Mouse (Mus musculus): ENCODE measurements around the gene Col28a1. TPM values are rescaled to one million over a fixed set of nuclear protein-coding genes. Genes with fewer than 3 reads are reported as not detected.

Gene Col28a1
- total and polyA plus RNA-seq, 3 experiments = not detected

DNA sequence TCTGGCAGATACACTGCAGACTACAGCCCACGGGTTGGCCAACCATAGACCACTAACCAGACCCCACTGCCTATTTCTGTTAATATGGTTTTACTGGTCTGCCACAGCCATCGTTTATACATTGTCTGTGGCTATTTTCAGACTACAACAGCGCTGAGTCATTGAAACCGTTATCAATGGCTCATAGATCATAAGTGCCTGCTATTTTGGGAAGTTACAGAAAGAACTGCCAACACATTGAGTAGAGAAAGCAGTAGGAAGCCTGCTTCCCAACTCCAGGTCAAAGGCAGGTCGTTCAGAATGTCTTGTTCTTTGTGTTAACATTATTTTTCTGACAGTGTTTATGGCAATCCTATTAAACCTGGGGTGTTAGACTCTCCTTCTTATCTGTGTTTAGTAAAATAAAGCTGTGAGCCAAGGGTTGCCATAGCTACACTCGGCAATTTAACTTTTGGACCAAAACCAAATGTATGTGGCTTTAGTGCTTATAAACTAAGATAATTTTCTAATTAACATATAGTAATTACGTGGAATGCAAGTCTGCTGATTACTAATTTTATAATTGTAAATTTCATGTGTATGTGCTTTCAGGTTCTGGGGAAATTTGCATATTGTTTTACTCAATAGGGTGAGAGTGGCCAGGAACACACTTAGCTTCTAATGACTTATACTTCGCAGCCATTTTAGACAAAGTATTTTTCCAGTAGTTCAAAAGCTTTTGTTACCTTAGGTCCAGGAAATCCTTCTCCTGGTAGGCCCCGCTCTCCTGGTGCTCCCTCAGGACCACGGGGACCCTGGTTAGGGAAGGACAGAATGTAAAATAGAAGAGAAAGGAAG lies 86.3 kb downstream of the Col28a1 start:
- TF ChIP-seq GATA1 (IDR thresholded peaks at IDR 0.05; ENCODE audit: low read depth, low read length) = peak; percentile 17; the same call in 1 of the 2 replicates
- TF ChIP-seq EP300 (IDR thresholded peaks at IDR 0.05; ENCODE audit: low read depth in 1 of 2, low read length in 2 of 2) = peak in 1 of 2 experiments; percentile 28; a peak in 1 of 4 replicates
- TF ChIP-seq ETS1 (IDR thresholded peaks at IDR 0.05; ENCODE audit: low read depth, low read length) = peak; percentile 57; the same call in 1 of the 2 replicates
- TF ChIP-seq MEF2A (IDR thresholded peaks at IDR 0.05; ENCODE audit: extremely low read depth, insufficient replicate concordance, low read depth, low read length, poor library complexity, severe bottlenecking) = peak; percentile 65; the same call in 1 of the 2 replicates
- TF ChIP-seq POLR2A (IDR thresholded peaks at IDR 0.05; ENCODE audit: control insufficient read depth in 1 of 2, insufficient read depth in 1 of 2, low read depth in 1 of 2, low read length in 2 of 2, poor library complexity in 1 of 2) = no peak
- Histone ChIP-seq H3K36me3 (ENCODE audit: control insufficient read depth in 1 of 2, insufficient read depth in 2 of 2, low read length in 2 of 2) (peaks cover 0 to 7% of the 10 kb centered on the region in 2 experiments; a peak in 2 of 4 replicates), H3K27ac (ENCODE audit: control insufficient read depth, low read depth, low read length) (no peak overlapping the region), H3K9ac (ENCODE audit: control insufficient read depth, low read depth, low read length, poor library complexity, severe bottlenecking) (no peak overlapping the region), H3K4me1 (ENCODE audit: control insufficient read depth in 1 of 2, insufficient read depth in 2 of 2, low read length in 2 of 2) (peaks cover 0 to 4% of the 10 kb centered on the region in 2 experiments; a peak in 2 of 4 replicates), H3K27me3 (ENCODE audit: control insufficient read depth in 1 of 2, insufficient read depth in 2 of 2, low read length in 2 of 2) (no peaks in the 10 kb centered on the region), H3K79me2 (ENCODE audit: control insufficient read depth, insufficient read depth, low read length, poor library complexity) (no peaks in the 10 kb centered on the region), H3K9me3 (replicated peaks; ENCODE audit: insufficient read depth, low read length) (no peaks in the 10 kb centered on the region), H3K4me3 (ENCODE audit: control insufficient read depth in 1 of 2, insufficient read depth in 1 of 2, low read depth in 2 of 2, low read length in 2 of 2) (no peak overlapping the region)
- peak; percentile 41 for DNase-seq (ENCODE audit: low read depth, low spot score)

DNA sequence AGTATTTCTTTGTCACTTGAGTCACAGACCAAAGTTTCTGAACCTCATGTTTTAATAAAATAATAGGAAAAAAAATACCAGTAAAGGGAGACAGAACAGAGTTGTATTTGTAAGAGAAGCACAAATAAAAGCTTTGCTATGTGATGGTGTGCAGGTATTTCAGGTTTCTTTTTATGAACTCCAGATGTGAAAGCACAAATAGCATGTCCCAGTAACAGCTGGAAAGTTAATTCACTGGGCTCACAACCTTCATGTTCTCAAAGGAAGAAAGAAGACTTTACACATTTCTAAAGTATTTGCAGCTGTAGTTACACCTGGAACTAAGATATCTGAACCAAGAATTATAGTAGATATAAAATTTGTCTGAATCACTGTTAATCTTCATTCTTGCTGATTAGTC lies 91.2 kb downstream of the Col28a1 start:
- H3K4me3 ChIP-seq (ENCODE audit: control insufficient read depth in 1 of 2, insufficient read depth in 1 of 2, low read depth in 2 of 2, low read length in 2 of 2) = no peak overlapping the region
- H3K9ac ChIP-seq (ENCODE audit: control insufficient read depth, low read depth, low read length, poor library complexity, severe bottlenecking) = no peak overlapping the region
- no peak overlapping the region for H3K27ac ChIP-seq (ENCODE audit: control insufficient read depth, low read depth, low read length)
- H3K9me3 ChIP-seq (replicated peaks; ENCODE audit: insufficient read depth, low read length) = no peaks in the 10 kb centered on the region
- TF ChIP-seq SIN3A (IDR thresholded peaks at IDR 0.05; ENCODE audit: low read length) (no peak), POLR2AphosphoS2 (IDR thresholded peaks at IDR 0.05; ENCODE audit: low read length) (no peak), KAT2A (conservative IDR thresholded peaks at IDR 0.05; ENCODE audit: low read depth, low read length) (no peak), CHD2 (IDR thresholded peaks at IDR 0.05; ENCODE audit: low read length) (no peak), USF1 (IDR thresholded peaks at IDR 0.05; ENCODE audit: low read depth, low read length) (no peak), ZKSCAN1 (IDR thresholded peaks at IDR 0.05; ENCODE audit: low read depth, low read length) (no peak), ETS1 (IDR thresholded peaks at IDR 0.05; ENCODE audit: low read depth, low read length) (no peak), HCFC1 (IDR thresholded peaks at IDR 0.05; ENCODE audit: low read depth, low read length) (no peak), SMC3 (IDR thresholded peaks at IDR 0.05; ENCODE audit: low read depth, low read length) (no peak)
- H3K4me1 ChIP-seq (ENCODE audit: control insufficient read depth in 1 of 2, insufficient read depth in 2 of 2, low read length in 2 of 2) = peaks cover 0 to 4% of the 10 kb centered on the region in 2 experiments; a peak in 2 of 4 replicates
- H3K27me3 ChIP-seq (ENCODE audit: control insufficient read depth in 1 of 2, insufficient read depth in 2 of 2, low read length in 2 of 2) = no peaks in the 10 kb centered on the region
- H3K36me3 ChIP-seq (ENCODE audit: control insufficient read depth in 1 of 2, insufficient read depth in 2 of 2, low read length in 2 of 2) = peaks cover 0 to 7% of the 10 kb centered on the region in 2 experiments; a peak in 2 of 4 replicates
- no peak for DNase-seq (ENCODE audit: low read depth, low spot score)
- no peaks in the 10 kb centered on the region for H3K79me2 ChIP-seq (ENCODE audit: control insufficient read depth, insufficient read depth, low read length, poor library complexity)

DNA sequence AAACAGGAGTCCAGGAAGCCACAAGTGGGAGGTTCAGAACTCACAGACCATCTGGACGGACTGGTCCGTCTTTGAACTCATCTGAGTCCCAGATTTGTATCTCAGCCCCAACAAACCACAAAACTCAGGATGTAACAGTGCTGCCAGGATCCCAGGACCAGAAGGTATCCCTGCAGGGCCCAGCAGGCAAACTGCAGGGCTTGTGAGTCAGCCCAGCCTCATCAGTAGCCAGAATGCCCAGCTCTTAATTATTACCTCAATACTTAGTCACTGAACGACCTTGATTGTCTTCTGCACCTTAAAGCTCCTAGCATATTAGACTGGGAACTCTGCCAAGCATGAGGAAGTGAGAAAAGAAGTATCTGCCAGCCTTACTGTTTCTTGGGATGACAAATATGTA lies 96.6 kb downstream of the Col28a1 start:
- DNase-seq (ENCODE audit: low read depth, low spot score) = no peak
- no peak for TF ChIP-seq USF2 (IDR thresholded peaks at IDR 0.05; ENCODE audit: borderline replicate concordance in 1 of 2, insufficient read depth in 1 of 2, low read depth in 1 of 2, low read length in 2 of 2)
- no peak for TF ChIP-seq UBTF (IDR thresholded peaks at IDR 0.05; ENCODE audit: borderline replicate concordance, insufficient read depth, low read depth, low read length)
- TF ChIP-seq ELF1 (IDR thresholded peaks at IDR 0.05; ENCODE audit: low read depth, low read length) = no peak
- no peak for TF ChIP-seq SIN3A (IDR thresholded peaks at IDR 0.05; ENCODE audit: low read length)
- no peak overlapping the region for H3K4me3 ChIP-seq (ENCODE audit: control insufficient read depth in 1 of 2, insufficient read depth in 1 of 2, low read depth in 2 of 2, low read length in 2 of 2)
- H3K9me3 ChIP-seq (replicated peaks; ENCODE audit: insufficient read depth, low read length) = no peaks in the 10 kb centered on the region
- H3K79me2 ChIP-seq (ENCODE audit: control insufficient read depth, insufficient read depth, low read length, poor library complexity) = no peaks in the 10 kb centered on the region
- H3K27me3 ChIP-seq (ENCODE audit: control insufficient read depth in 1 of 2, insufficient read depth in 2 of 2, low read length in 2 of 2) = no peaks in the 10 kb centered on the region
- no peak overlapping the region for H3K9ac ChIP-seq (ENCODE audit: control insufficient read depth, low read depth, low read length, poor library complexity, severe bottlenecking)
- H3K36me3 ChIP-seq (ENCODE audit: control insufficient read depth in 1 of 2, insufficient read depth in 2 of 2, low read length in 2 of 2) = no peaks in the 10 kb centered on the region
- H3K27ac ChIP-seq (ENCODE audit: control insufficient read depth, low read depth, low read length) = no peak overlapping the region
- no peaks in the 10 kb centered on the region for H3K4me1 ChIP-seq (ENCODE audit: control insufficient read depth in 1 of 2, insufficient read depth in 2 of 2, low read length in 2 of 2)

Data from MEL (cell line).